Comparison of ENCODE assay signal across 14 mouse cellular contexts in the genomic region with DNA sequence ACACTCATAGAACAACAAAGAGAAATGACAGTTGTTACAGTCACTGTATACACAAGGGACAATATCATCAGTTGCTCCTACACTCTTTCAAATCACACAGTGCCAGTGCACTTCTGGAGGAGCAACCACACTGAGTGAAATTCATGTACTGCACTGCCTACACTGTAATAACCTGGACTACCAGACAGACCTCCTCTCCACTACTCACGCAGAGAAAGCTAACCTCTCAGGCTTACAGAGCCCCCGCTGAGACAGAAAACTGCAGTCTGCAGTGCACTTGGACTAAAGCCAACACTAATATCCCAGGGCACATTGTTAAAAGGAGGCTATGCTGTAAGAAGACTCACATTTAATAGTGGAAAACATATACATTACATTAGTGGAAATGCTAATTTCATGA.
DNase-seq lines count a peak whose midpoint lies in the region; ATAC-seq lines count a peak whose summit lies in the region.
"Had no signal": no experiment of that assay in that cellular context is flagged by ENCODE, and none has a peak within 500 bp of the region (broad histone marks: within the 10 kb centered on the region; RNA-seq: fewer than 3 reads in every experiment).

No protein-coding gene starts in this region.

- H3K27ac ChIP-seq in embryonic facial prominence, embryonic 11.5 days (replicated peaks; ENCODE audit: low read depth, low read length) = no peak overlapping the region
- no peak overlapping the region for H3K27ac ChIP-seq in embryonic facial prominence, embryonic 10.5 days (replicated peaks)
- no peak overlapping the region for H3K27ac ChIP-seq in midbrain, embryonic 12.5 days (replicated peaks)
- H3K27ac ChIP-seq in midbrain, embryonic 11.5 days (ENCODE audit: low read depth, low read length) = no peak overlapping the region

- H3K9me3 ChIP-seq in embryonic facial prominence, embryonic 11.5 days (replicated peaks; ENCODE audit: control insufficient read depth, low read length) = no peaks in the 10 kb centered on the region
- no peaks in the 10 kb centered on the region for H3K9me3 ChIP-seq in embryonic facial prominence, embryonic 10.5 days
- no peaks in the 10 kb centered on the region for H3K9me3 ChIP-seq in midbrain, embryonic 12.5 days
- H3K9me3 ChIP-seq in midbrain, embryonic 11.5 days (ENCODE audit: control insufficient read depth, low read length) = peaks cover 2% of the 10 kb centered on the region; the same call in 1 of the 2 replicates

- H3K4me2 ChIP-seq in embryonic facial prominence, embryonic 11.5 days (ENCODE audit: low read depth, low read length) = no peak overlapping the region
- no peak overlapping the region for H3K4me2 ChIP-seq in midbrain, embryonic 12.5 days (replicated peaks)
- no peak overlapping the region for H3K4me2 ChIP-seq in midbrain, embryonic 11.5 days

- no peak; the same call in 1 of the 2 replicates for ATAC-seq in embryonic facial prominence, embryonic 11.5 days (replicated peaks; ENCODE audit: insufficient number of reproducible peaks, low FRiP score, low TSS enrichment, low read depth)
- 0 out of 2 replicates have a peak, but pooled peaks have one; percentile 38 for ATAC-seq in midbrain, embryonic 12.5 days (ENCODE audit: low FRiP score, low read depth)
- no peak for ATAC-seq in midbrain, embryonic 11.5 days (ENCODE audit: low FRiP score)

- peak; percentile 38 for DNase-seq in embryonic facial prominence, embryonic 11.5 days (ENCODE audit: low spot score)
- DNase-seq in embryonic facial prominence, embryonic 10.5 days (ENCODE audit: low spot score) = no peak
- DNase-seq in midbrain, embryonic 11.5 days (ENCODE audit: low spot score, missing footprints) = no peak
- DNase-seq in forelimb bud, embryonic 11.5 days (ENCODE audit: low read depth, low spot score) = peak; percentile 20
- DNase-seq in retina, embryonic 14.5 days (ENCODE audit: low spot score) = peak; percentile 41
- no peak for DNase-seq in B cell, adult 2 months
- no peak for DNase-seq in thymus, postnatal 10 days (ENCODE audit: low spot score in 2 of 2)
- DNase-seq: adrenal gland, postnatal 10 days; cerebellum, adult 11 months; heart, postnatal 4 days; kidney, postnatal 25 days; lung, adult 2 months; thymus, adult 18-20 months had no signal

- no peak overlapping the region for H3K9ac ChIP-seq in embryonic facial prominence, embryonic 11.5 days (replicated peaks; ENCODE audit: low read length)
- H3K9ac ChIP-seq in midbrain, embryonic 12.5 days (replicated peaks) = no peak overlapping the region
- H3K9ac ChIP-seq in midbrain, embryonic 11.5 days (ENCODE audit: low read length) = no peak overlapping the region

- H3K4me1 ChIP-seq in embryonic facial prominence, embryonic 11.5 days (ENCODE audit: control insufficient read depth, insufficient read depth, low read length) = no peaks in the 10 kb centered on the region
- no peaks in the 10 kb centered on the region for H3K4me1 ChIP-seq in embryonic facial prominence, embryonic 10.5 days
- peaks cover 5% of the 10 kb centered on the region; the same call in 1 of the 2 replicates for H3K4me1 ChIP-seq in midbrain, embryonic 12.5 days
- H3K4me1 ChIP-seq in midbrain, embryonic 11.5 days (ENCODE audit: control insufficient read depth, insufficient read depth, low read length) = no peaks in the 10 kb centered on the region

- H3K27me3 ChIP-seq in embryonic facial prominence, embryonic 11.5 days (ENCODE audit: control insufficient read depth, insufficient read depth, low read length) = no peaks in the 10 kb centered on the region
- H3K27me3 ChIP-seq in embryonic facial prominence, embryonic 10.5 days (replicated peaks; ENCODE audit: low read depth, poor library complexity, severe bottlenecking) = no peaks in the 10 kb centered on the region
- H3K27me3 ChIP-seq in midbrain, embryonic 12.5 days = peaks cover 70% of the 10 kb centered on the region
- H3K27me3 ChIP-seq in midbrain, embryonic 11.5 days (ENCODE audit: control insufficient read depth, insufficient read depth, low read length) = peaks cover 44% of the 10 kb centered on the region

- WGBS in embryonic facial prominence, embryonic 11.5 days = 36% methylated on average over 2 of the region's 2 CpGs
- 65% methylated on average over 2 of the region's 2 CpGs for WGBS in embryonic facial prominence, embryonic 10.5 days
- WGBS in midbrain, embryonic 12.5 days = 44% methylated on average over 2 of the region's 2 CpGs
- 41% methylated on average over 2 of the region's 2 CpGs for WGBS in midbrain, embryonic 11.5 days

- no peaks in the 10 kb centered on the region for H3K36me3 ChIP-seq in embryonic facial prominence, embryonic 11.5 days (replicated peaks; ENCODE audit: control insufficient read depth, insufficient read depth, low read depth, low read length)
- H3K36me3 ChIP-seq in embryonic facial prominence, embryonic 10.5 days (replicated peaks) = no peaks in the 10 kb centered on the region
- H3K36me3 ChIP-seq in midbrain, embryonic 12.5 days = no peaks in the 10 kb centered on the region
- no peaks in the 10 kb centered on the region for H3K36me3 ChIP-seq in midbrain, embryonic 11.5 days (ENCODE audit: control insufficient read depth, insufficient read depth, low read length)

- H3K4me3 ChIP-seq in embryonic facial prominence, embryonic 11.5 days (ENCODE audit: low read depth, low read length) = no peak overlapping the region
- H3K4me3 ChIP-seq in embryonic facial prominence, embryonic 10.5 days = no peak overlapping the region
- no peak overlapping the region for H3K4me3 ChIP-seq in midbrain, embryonic 12.5 days
- H3K4me3 ChIP-seq in midbrain, embryonic 11.5 days (ENCODE audit: low read depth, low read length) = no peak overlapping the region

Comparison
In these comparisons a context has a peak if more than half of its experiments do, and no peak if none do; other contexts are left out.
1. DNase-seq: peak in embryonic facial prominence, embryonic 11.5 days (single experiment), forelimb bud, embryonic 11.5 days (single experiment) and retina, embryonic 14.5 days (single experiment); none in embryonic facial prominence, embryonic 10.5 days (single experiment), midbrain, embryonic 11.5 days (single experiment), B cell, adult 2 months (0 of 2) and thymus, postnatal 10 days (0 of 2).